Mouse (Mus musculus) retina, embryonic 14.5 days (tissue): ENCODE measurements around the gene Wasf2.
A peak's percentile ranks its signal among the peaks of the same experiment; 100 is the strongest.
"Not testable (repeated sequence)": the region's sequence is repeated elsewhere in the genome, so short reads cannot be mapped to it uniquely, and the experiment has no call there.

Source experiments
- DNase-seq: peaks from one replicate; pipeline ENCODE4 v3.0.0-alpha.2; 2015; ENCODE audit warnings: low spot score

Gene Wasf2

GRCm38 (mm10) chr4:133129931-133130889 lies at the start of gene Wasf2:
Wasf2 (plus strand) TSS chr4:133130505.
- peak; percentile 96 for DNase-seq

- no peak for DNase-seq
Measured at GRCm38 (mm10) chr4:133080862-133081261, 49.4 kb upstream of the Wasf2 start.

- no peak for DNase-seq
Measured at GRCm38 (mm10) chr4:133082216-133082773, 48.0 kb upstream of the Wasf2 start.

- no peak for DNase-seq
Measured at GRCm38 (mm10) chr4:133083991-133084861, 46.1 kb upstream of the Wasf2 start.

- peak; percentile 65 for DNase-seq
Measured at GRCm38 (mm10) chr4:133085011-133085782, 45.1 kb upstream of the Wasf2 start.

- peak; percentile 70 for DNase-seq
Measured at GRCm38 (mm10) chr4:133085783-133086342, 44.4 kb upstream of the Wasf2 start.

- DNase-seq = no peak
Measured at GRCm38 (mm10) chr4:133087177-133087714, 43.1 kb upstream of the Wasf2 start.

GRCm38 (mm10) chr4:133087835-133088234 lies 42.5 kb upstream of the Wasf2 start:
- no peak for DNase-seq

GRCm38 (mm10) chr4:133089319-133089718 lies 41.0 kb upstream of the Wasf2 start:
- no peak for DNase-seq

- DNase-seq = no peak
Measured at GRCm38 (mm10) chr4:133089802-133090201, 40.5 kb upstream of the Wasf2 start.

GRCm38 (mm10) chr4:133090276-133090719 lies 40.0 kb upstream of the Wasf2 start:
- no peak for DNase-seq

- DNase-seq = no peak
Measured at GRCm38 (mm10) chr4:133090720-133091458, 39.4 kb upstream of the Wasf2 start.

GRCm38 (mm10) chr4:133091459-133091785 lies 38.9 kb upstream of the Wasf2 start:
- DNase-seq = no peak

- peak; percentile 71 for DNase-seq
Measured at GRCm38 (mm10) chr4:133092453-133092901, 37.8 kb upstream of the Wasf2 start.

- no peak for DNase-seq
Measured at GRCm38 (mm10) chr4:133093056-133093455, 37.2 kb upstream of the Wasf2 start.

GRCm38 (mm10) chr4:133093481-133094033 lies 36.7 kb upstream of the Wasf2 start:
- no peak for DNase-seq

- no peak for DNase-seq
Measured at GRCm38 (mm10) chr4:133094255-133094654, 36.0 kb upstream of the Wasf2 start.

GRCm38 (mm10) chr4:133094936-133095733 lies 35.2 kb upstream of the Wasf2 start:
- DNase-seq = peak; percentile 66

GRCm38 (mm10) chr4:133095734-133096065 lies 34.6 kb upstream of the Wasf2 start:
- not testable (repeated sequence) for DNase-seq
